Mouse (Mus musculus): ENCODE measurements around the gene Tlk1. TPM values are rescaled to one million over a fixed set of nuclear protein-coding genes. Genes with fewer than 3 reads are reported as not detected.

The Tlk1 gene
- total and polyA plus RNA-seq, 3 experiments, result 13.1 to 37.6 (median 17.4) TPM

DNA sequence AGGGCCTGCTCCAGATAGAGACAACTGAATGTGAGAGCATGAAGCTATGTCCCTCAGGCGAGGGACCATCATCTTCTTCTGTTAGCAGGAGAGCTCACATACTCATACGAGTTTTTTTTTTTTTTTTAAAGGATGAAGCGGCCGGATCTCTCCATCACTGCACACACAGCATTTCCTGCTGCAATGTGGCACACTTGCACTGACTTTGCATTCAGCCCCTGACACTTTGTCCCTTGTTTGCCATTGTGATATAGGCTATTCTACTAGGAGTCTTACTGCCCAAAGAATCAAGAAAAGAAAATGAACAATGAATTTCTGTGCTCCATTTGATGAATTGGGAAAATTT, 10.8 kb upstream of the Tlk1 start:
- Histone ChIP-seq H3K79me2 (replicated peaks; ENCODE audit: control insufficient read depth, extremely low read depth, insufficient read depth, poor library complexity, severe bottlenecking) (no peaks in the 10 kb centered on the region), H3K27ac (ENCODE audit: insufficient read depth, low read depth) (peak overlapping the region; percentile 45), H3K27me3 (replicated peaks) (no peaks in the 10 kb centered on the region), H3K4me2 (ENCODE audit: insufficient read depth, low read depth, poor library complexity, severe bottlenecking) (peak overlapping the region; percentile 74), H3K9me3 (replicated peaks; ENCODE audit: low read length) (no peaks in the 10 kb centered on the region), H3K36me3 (replicated peaks in 1 of 2; ENCODE audit: control insufficient read depth in 1 of 2, insufficient read depth in 1 of 2, low read length in 1 of 2) (no peaks in the 10 kb centered on the region), H3K9ac (ENCODE audit: insufficient read depth, low read depth) (peak overlapping the region; percentile 56), H3K4me3 (replicated peaks in 1 of 3; ENCODE audit: low read depth in 2 of 3, low read length in 2 of 3, poor library complexity in 1 of 3) (no peak overlapping the region), H3K4me1 (ENCODE audit: control insufficient read depth in 1 of 2, insufficient read depth in 2 of 2) (0 out of 4 replicates have a peak, but pooled peaks cover 4 to 5% of the 10 kb centered on the region in 2 experiments)
- TF ChIP-seq MYC (IDR thresholded peaks at IDR 0.05; ENCODE audit: low read depth, low read length) (peak; percentile 49; the same call in 1 of the 2 replicates), POLR2A (IDR thresholded peaks at IDR 0.05; ENCODE audit: low read depth, low read length) (0 out of 2 replicates have a peak, but pooled peaks have one; percentile 29), PAX5 (IDR thresholded peaks at IDR 0.05; ENCODE audit: low read length) (no peak), USF1 (IDR thresholded peaks at IDR 0.05; ENCODE audit: low read depth, low read length) (no peak), ZNF384 (IDR thresholded peaks at IDR 0.05; ENCODE audit: low read depth, low read length) (peak; percentile 88), IRF4 (IDR thresholded peaks at IDR 0.05; ENCODE audit: low read depth, low read length) (0 out of 2 replicates have a peak, but pooled peaks have one; percentile 11), BHLHE40 (IDR thresholded peaks at IDR 0.05; ENCODE audit: low read depth, low read length) (peak; percentile 55), TCF12 (IDR thresholded peaks at IDR 0.05; ENCODE audit: low read depth, low read length) (peak; percentile 15; the same call in 1 of the 2 replicates), HCFC1 (IDR thresholded peaks at IDR 0.05; ENCODE audit: low read depth, low read length) (peak; percentile 34; the same call in 1 of the 2 replicates)
- dilution Hi-C loops (cut with MboI; ENCODE audit: extremely low pct_ligation_motif_present, extremely low pct_unique_long_range_greater_than_20kb, low sequenced_read_pairs) (no loop called here), in situ Hi-C loops (cut with MboI; ENCODE audit: low pct_ligation_motif_present, low pct_unique_long_range_greater_than_20kb, low sequenced_read_pairs) (no loop called here)
- DNase-seq (ENCODE audit: extremely low read depth), result no peak

DNA sequence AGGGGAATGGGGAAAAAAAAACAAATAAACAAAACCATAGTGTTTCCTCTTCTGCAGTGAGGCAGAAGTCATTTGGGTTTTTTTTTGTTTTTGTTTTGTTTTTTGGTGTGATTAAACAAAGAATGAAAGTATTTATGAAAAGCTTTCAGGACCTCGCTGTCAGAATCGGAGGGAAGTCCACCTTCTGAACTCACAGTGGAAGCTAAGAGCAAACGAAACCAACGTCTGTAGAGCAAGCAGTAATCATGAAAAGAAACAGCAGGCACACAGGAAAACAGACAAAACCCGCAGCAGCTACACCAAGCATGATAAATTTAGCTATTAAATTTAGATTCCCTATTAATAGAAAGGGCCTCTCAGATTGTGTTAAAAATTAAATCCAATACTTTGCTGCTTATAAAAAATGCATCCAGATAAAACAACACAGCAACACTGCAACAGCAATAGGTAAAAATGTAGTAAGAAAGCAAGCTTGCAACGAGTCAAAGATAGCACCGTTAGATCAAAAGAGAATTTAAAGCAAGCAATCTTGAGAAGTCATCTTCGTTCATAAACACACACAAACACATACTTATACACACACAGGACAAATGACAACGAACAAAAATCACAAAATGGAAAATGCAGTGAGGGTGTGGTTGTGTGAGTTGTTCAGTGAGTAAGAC, 10.2 kb upstream of the Tlk1 start:
- no peak overlapping the region for H3K4me3 ChIP-seq (replicated peaks in 1 of 3; ENCODE audit: low read depth in 2 of 3, low read length in 2 of 3, poor library complexity in 1 of 3)
- H3K27me3 ChIP-seq (replicated peaks), result no peaks in the 10 kb centered on the region
- DNase-seq (ENCODE audit: extremely low read depth), result no peak
- H3K9me3 ChIP-seq (replicated peaks; ENCODE audit: low read length), result no peaks in the 10 kb centered on the region
- H3K9ac ChIP-seq (ENCODE audit: insufficient read depth, low read depth), result peak overlapping the region; percentile 56
- no peaks in the 10 kb centered on the region for H3K79me2 ChIP-seq (replicated peaks; ENCODE audit: control insufficient read depth, extremely low read depth, insufficient read depth, poor library complexity, severe bottlenecking)
- in situ Hi-C loops (cut with MboI; ENCODE audit: low pct_ligation_motif_present, low pct_unique_long_range_greater_than_20kb, low sequenced_read_pairs), result no loop called here
- H3K36me3 ChIP-seq (replicated peaks in 1 of 2; ENCODE audit: control insufficient read depth in 1 of 2, insufficient read depth in 1 of 2, low read length in 1 of 2), result no peaks in the 10 kb centered on the region
- H3K4me1 ChIP-seq (ENCODE audit: control insufficient read depth in 1 of 2, insufficient read depth in 2 of 2), result 0 out of 4 replicates have a peak, but pooled peaks cover 4 to 5% of the 10 kb centered on the region in 2 experiments
- dilution Hi-C loops (cut with MboI; ENCODE audit: extremely low pct_ligation_motif_present, extremely low pct_unique_long_range_greater_than_20kb, low sequenced_read_pairs), result no loop called here
- peak overlapping the region; percentile 74 for H3K4me2 ChIP-seq (ENCODE audit: insufficient read depth, low read depth, poor library complexity, severe bottlenecking)
- H3K27ac ChIP-seq (ENCODE audit: insufficient read depth, low read depth), result peak overlapping the region; percentile 45
- TF ChIP-seq E2F4 (IDR thresholded peaks at IDR 0.05; ENCODE audit: insufficient replicate concordance, low read depth, low read length), result 0 out of 2 replicates have a peak, but pooled peaks have one; percentile 34
- TF ChIP-seq USF1 (IDR thresholded peaks at IDR 0.05; ENCODE audit: low read depth, low read length), result no peak
- TF ChIP-seq HCFC1 (IDR thresholded peaks at IDR 0.05; ENCODE audit: low read depth, low read length), result no peak
- 0 out of 2 replicates have a peak, but pooled peaks have one; percentile 9 for TF ChIP-seq IRF4 (IDR thresholded peaks at IDR 0.05; ENCODE audit: low read depth, low read length)

DNA sequence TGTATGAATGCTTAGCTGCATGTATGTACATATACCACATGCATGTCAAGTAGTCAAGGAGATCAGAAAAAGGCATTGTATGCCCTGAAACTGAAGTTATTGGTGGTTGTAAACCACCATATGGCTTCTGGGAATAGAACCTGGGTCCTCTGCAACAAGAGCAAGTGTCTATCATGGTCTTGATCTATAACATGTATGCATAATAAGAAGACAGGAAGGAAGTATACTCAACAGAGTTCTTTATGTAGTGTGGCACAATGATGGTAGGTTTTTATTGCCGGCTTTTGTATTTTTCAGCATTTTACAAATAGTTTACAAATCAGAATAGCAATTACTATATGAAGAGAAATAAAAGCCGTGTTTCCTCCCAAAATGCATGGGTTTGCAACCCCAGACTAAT, 9.7 kb upstream of the Tlk1 start:
- no peak overlapping the region; the same call in 1 of the 2 replicates for H3K4me2 ChIP-seq (ENCODE audit: insufficient read depth, low read depth, poor library complexity, severe bottlenecking)
- no peaks in the 10 kb centered on the region for H3K79me2 ChIP-seq (replicated peaks; ENCODE audit: control insufficient read depth, extremely low read depth, insufficient read depth, poor library complexity, severe bottlenecking)
- TF ChIP-seq MAX (IDR thresholded peaks at IDR 0.05; ENCODE audit: low read length) (no peak), PAX5 (IDR thresholded peaks at IDR 0.05; ENCODE audit: low read length) (no peak), TCF12 (IDR thresholded peaks at IDR 0.05; ENCODE audit: low read depth, low read length) (no peak), EP300 (IDR thresholded peaks at IDR 0.05; ENCODE audit: low read length) (no peak), IRF4 (IDR thresholded peaks at IDR 0.05; ENCODE audit: low read depth, low read length) (no peak), UBTF (IDR thresholded peaks at IDR 0.05; ENCODE audit: low read depth, low read length) (no peak), POLR2AphosphoS2 (IDR thresholded peaks at IDR 0.05; ENCODE audit: low read depth, low read length) (no peak), JUN (IDR thresholded peaks at IDR 0.05; ENCODE audit: insufficient read depth, low read depth, low read length) (no peak), USF1 (IDR thresholded peaks at IDR 0.05; ENCODE audit: low read depth, low read length) (no peak), MAFK (IDR thresholded peaks at IDR 0.05; ENCODE audit: insufficient replicate concordance, low read length) (no peak), POLR2A (IDR thresholded peaks at IDR 0.05; ENCODE audit: low read depth, low read length) (no peak), GABPA (IDR thresholded peaks at IDR 0.05; ENCODE audit: insufficient replicate concordance, low read depth, low read length) (no peak), HCFC1 (IDR thresholded peaks at IDR 0.05; ENCODE audit: low read depth, low read length) (no peak), RAD21 (IDR thresholded peaks at IDR 0.05; ENCODE audit: low read depth, low read length) (no peak), MYC (IDR thresholded peaks at IDR 0.05; ENCODE audit: low read depth, low read length) (no peak), NELFE (IDR thresholded peaks at IDR 0.05; ENCODE audit: low read depth, low read length) (no peak), ETS1 (conservative IDR thresholded peaks at IDR 0.05; ENCODE audit: low read depth, low read length) (no peak)
- H3K9me3 ChIP-seq (replicated peaks; ENCODE audit: low read length), result no peaks in the 10 kb centered on the region
- no peaks in the 10 kb centered on the region for H3K27me3 ChIP-seq (replicated peaks)
- H3K4me1 ChIP-seq (ENCODE audit: control insufficient read depth in 1 of 2, insufficient read depth in 2 of 2), result 0 out of 4 replicates have a peak, but pooled peaks cover 4 to 5% of the 10 kb centered on the region in 2 experiments
- dilution Hi-C loops (cut with MboI; ENCODE audit: extremely low pct_ligation_motif_present, extremely low pct_unique_long_range_greater_than_20kb, low sequenced_read_pairs), result no loop called here
- no peak overlapping the region for H3K4me3 ChIP-seq (replicated peaks in 1 of 3; ENCODE audit: low read depth in 2 of 3, low read length in 2 of 3, poor library complexity in 1 of 3)
- H3K9ac ChIP-seq (ENCODE audit: insufficient read depth, low read depth), result no peak overlapping the region
- no peaks in the 10 kb centered on the region for H3K36me3 ChIP-seq (replicated peaks in 1 of 2; ENCODE audit: control insufficient read depth in 1 of 2, insufficient read depth in 1 of 2, low read length in 1 of 2)
- no peak for DNase-seq (ENCODE audit: extremely low read depth)
- no peak overlapping the region for H3K27ac ChIP-seq (ENCODE audit: insufficient read depth, low read depth)
- in situ Hi-C loops (cut with MboI; ENCODE audit: low pct_ligation_motif_present, low pct_unique_long_range_greater_than_20kb, low sequenced_read_pairs), result no loop called here

All from CH12.LX (cell line).